In genomic region chr17:5286571-5287209, GRCm38 (mm10) we compare ENCODE assay signal across 9 mouse cellular contexts.
DNase-seq lines count a peak whose midpoint lies in the region; ATAC-seq and TF ChIP-seq lines count a peak whose summit lies in the region.
"Had no signal": no experiment of that assay in that cellular context is flagged by ENCODE, and none has a peak within 500 bp of the region (broad histone marks: within the 10 kb centered on the region; RNA-seq: fewer than 3 reads in every experiment).

No protein-coding gene starts in this region.

- no peak overlapping the region for H3K4me3 ChIP-seq in stomach, postnatal 0 days (ENCODE audit: low read depth, low read length)

- ATAC-seq in frontal cortex, adult (ENCODE audit: low TSS enrichment), result peak; percentile 24
- ATAC-seq in stomach, postnatal 0 days (ENCODE audit: low FRiP score, low TSS enrichment), result no peak
- ATAC-seq in erythroid progenitor cell, adult 5-6 weeks (replicated peaks; ENCODE audit: low FRiP score, poor library complexity, severe bottlenecking), result no peak
- ATAC-seq in activated CD4-positive, CD25-positive, alpha-beta regulatory T cell, adult 4 months, result no peak

- peaks cover 3% of the 10 kb centered on the region; the same call in 1 of the 2 replicates for H3K4me1 ChIP-seq in stomach, postnatal 0 days (replicated peaks; ENCODE audit: control insufficient read depth, insufficient read depth)

- DNase-seq in frontal cortex, postnatal 14 days (ENCODE audit: low spot score in 2 of 2), result no peak
- DNase-seq in right cerebral cortex, postnatal 4 days, result peak; percentile 33
- no peak for DNase-seq in right cerebral cortex, postnatal 14 days
- DNase-seq in layer of hippocampus, postnatal 10 days (ENCODE audit: low spot score in 2 of 2), result peak; percentile 71 to 74
- DNase-seq in stomach, postnatal 0 days (ENCODE audit: low spot score), result no peak

- H3K9ac ChIP-seq in stomach, postnatal 0 days (ENCODE audit: low read length), result no peak overlapping the region; the same call in 1 of the 2 replicates

- 0 out of 2 replicates have a peak overlapping the region, but pooled peaks have one; percentile 49 for H3K27ac ChIP-seq in stomach, postnatal 0 days (replicated peaks)
- H3K27ac ChIP-seq: kidney, postnatal 0 days had no signal

- WGBS in stomach, postnatal 0 days, result 58% methylated on average over 15 of the region's 15 CpGs

- no peaks in the 10 kb centered on the region for H3K9me3 ChIP-seq in stomach, postnatal 0 days (ENCODE audit: control insufficient read depth, low read length)

- peaks cover 10% of the 10 kb centered on the region; the same call in 1 of the 2 replicates for H3K36me3 ChIP-seq in stomach, postnatal 0 days (ENCODE audit: control insufficient read depth, insufficient read depth, low read length)

- no peaks in the 10 kb centered on the region for H3K27me3 ChIP-seq in stomach, postnatal 0 days (ENCODE audit: control insufficient read depth, insufficient read depth, low read length)

- TF ChIP-seq CTCF in stomach, postnatal 0 days (IDR thresholded peaks at IDR 0.05; ENCODE audit: low read depth), result no peak

- H3K4me2 ChIP-seq in stomach, postnatal 0 days (replicated peaks; ENCODE audit: low read depth), result no peak overlapping the region

- TF ChIP-seq EP300 in stomach, postnatal 0 days (optimal IDR thresholded peaks at IDR 0.05), result no peak

Comparison
In these comparisons a context has a peak if more than half of its experiments do, and no peak if none do; other contexts are left out.
1. DNase-seq: peak in right cerebral cortex, postnatal 4 days (single experiment) and layer of hippocampus, postnatal 10 days (2 of 2); none in frontal cortex, postnatal 14 days (0 of 2), right cerebral cortex, postnatal 14 days (single experiment) and stomach, postnatal 0 days (single experiment).